Mouse (Mus musculus): ENCODE results near the gene Gm20931.
"Not testable (repeated sequence)": the region's sequence is repeated elsewhere in the genome, so short reads cannot be mapped to it uniquely, and the experiment has no call there.

Gene Gm20931

DNA sequence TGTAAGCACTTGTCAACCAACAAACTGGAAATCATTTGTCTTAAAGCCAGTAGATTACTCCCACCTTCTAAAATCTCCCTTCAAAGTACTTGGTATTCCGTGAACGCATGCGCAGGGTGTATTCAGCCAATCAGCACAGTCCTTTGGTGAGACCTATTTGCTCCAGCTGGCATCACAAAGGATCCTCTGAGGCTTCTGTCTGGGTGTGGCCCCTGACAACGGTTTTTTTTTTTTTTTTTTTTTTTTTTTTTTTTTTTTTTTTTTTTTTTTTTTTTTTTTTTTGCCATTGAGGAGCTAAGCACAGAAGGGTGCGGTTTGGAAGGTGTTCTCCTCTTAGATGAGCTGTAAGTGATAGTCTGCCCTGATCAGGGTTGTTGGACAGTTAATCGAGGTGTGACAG, at the start of gene Gm20931:
Gm20931 (plus strand) TSS at position 301 of the 400 bp plus-strand sequence.
- not testable (repeated sequence) for DNase-seq
